Mouse (Mus musculus) olfactory bulb, adult 2 months (tissue): Measurements from ENCODE around the gene Klra6.
"Not testable (repeated sequence)": the region's sequence is repeated elsewhere in the genome, so short reads cannot be mapped to it uniquely, and the experiment has no call there.

Experiments used
- CTCF ChIP-seq: fragments of 200-500 bp; IDR thresholded peaks from 2 replicates; pipeline ENCODE4 v1.5.1; 2012; ENCODE audit warnings: low read depth, mild to moderate bottlenecking, low read length, moderate library complexity; ENCODE audit not compliant: insufficient read depth
- POLR2A ChIP-seq: fragments of 200-500 bp; IDR thresholded peaks from 2 replicates; pipeline ENCODE4 v1.6.1; 2012; ENCODE audit warnings: mild to moderate bottlenecking, low read depth, low read length, moderate library complexity; ENCODE audit not compliant: insufficient read depth

DNA sequence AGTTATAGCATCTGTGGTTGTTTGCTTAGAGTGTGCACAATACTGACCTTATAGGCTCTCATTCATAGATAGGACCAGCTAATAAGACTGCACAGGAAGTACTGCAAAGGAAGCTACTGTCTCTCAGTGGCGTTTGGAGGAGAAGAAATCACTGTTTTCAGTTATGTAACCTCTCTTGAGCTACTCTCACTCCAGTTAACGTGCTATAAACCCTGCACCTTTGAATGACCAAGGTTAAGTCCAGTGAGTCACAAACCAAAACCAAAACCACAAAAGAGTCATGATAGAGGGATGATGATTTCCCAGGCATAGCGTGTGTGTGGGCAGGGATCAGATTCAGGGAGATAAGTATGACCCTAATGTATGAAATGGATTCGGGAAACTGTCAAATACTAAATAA is 8.4 kb upstream of the Klra6 start:
- not testable (repeated sequence) for TF ChIP-seq CTCF, POLR2A
